Mouse (Mus musculus): Measurements from ENCODE around the gene Setd2. TPM values are rescaled to one million over a fixed set of nuclear protein-coding genes. Genes with fewer than 3 reads are reported as not detected.

Gene Setd2
- polyA plus RNA-seq, 1 experiment from 2014 or later: 36.3 TPM

DNA sequence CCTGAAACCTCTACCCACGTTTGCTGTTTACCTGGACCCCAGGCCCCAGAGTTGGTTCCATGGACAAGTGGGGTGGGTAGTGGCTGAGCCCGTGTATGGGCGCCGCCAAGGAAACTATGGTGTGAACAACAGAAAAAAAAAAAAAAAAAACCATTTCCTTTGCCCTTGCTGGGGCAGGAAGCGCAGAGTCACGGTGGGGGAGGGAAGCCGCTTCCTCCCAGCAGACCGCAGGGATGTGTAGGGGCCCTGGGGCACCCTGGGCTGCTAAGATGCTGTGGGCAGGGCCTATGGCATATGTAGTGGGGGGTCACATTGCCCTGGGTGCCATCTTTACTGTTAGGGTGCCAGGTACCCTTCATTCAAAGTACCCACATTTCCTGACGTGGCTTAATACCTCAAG lies 112.8 kb downstream of the Setd2 start:
- peaks cover 12% of the 10 kb centered on the region for H3K4me1 ChIP-seq (replicated peaks)
- 84% methylated on average over 9 of the region's 9 CpGs for WGBS
- no peak overlapping the region for H3K27ac ChIP-seq (replicated peaks)
- H3K9ac ChIP-seq: no peak overlapping the region
- no peaks in the 10 kb centered on the region for H3K36me3 ChIP-seq
- no peak overlapping the region for H3K4me2 ChIP-seq
- ATAC-seq (ENCODE audit: low read depth): no peak
- H3K27me3 ChIP-seq: no peaks in the 10 kb centered on the region
- H3K9me3 ChIP-seq: no peaks in the 10 kb centered on the region
- H3K4me3 ChIP-seq: no peak overlapping the region

DNA sequence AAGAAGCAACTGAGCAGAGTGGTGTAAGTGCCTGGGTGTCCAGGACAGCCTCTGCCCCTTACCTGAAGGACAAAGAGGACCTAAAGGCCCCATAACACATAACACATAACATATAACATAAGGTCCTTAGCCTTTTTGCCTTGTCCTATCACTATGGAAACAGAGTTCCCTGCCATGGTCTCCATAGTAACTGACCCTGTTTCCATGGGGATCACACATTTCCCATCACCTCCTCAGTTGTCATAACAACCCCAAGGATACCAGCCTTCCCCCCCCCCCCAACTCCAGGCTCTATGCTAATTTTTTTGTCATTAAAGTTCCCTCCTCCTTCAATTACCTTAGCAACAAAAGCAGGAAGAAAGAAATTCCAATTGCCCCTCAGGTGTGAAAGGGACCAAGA lies 117.4 kb downstream of the Setd2 start:
- peak overlapping the region; percentile 52; the same call in 1 of the 2 replicates for H3K27ac ChIP-seq (replicated peaks)
- H3K36me3 ChIP-seq: no peaks in the 10 kb centered on the region
- no peaks in the 10 kb centered on the region for H3K9me3 ChIP-seq
- peaks cover 48% of the 10 kb centered on the region for H3K4me1 ChIP-seq (replicated peaks)
- H3K4me2 ChIP-seq: no peak overlapping the region
- ATAC-seq (ENCODE audit: low read depth): no peak
- no peak overlapping the region for H3K4me3 ChIP-seq
- peaks cover 34% of the 10 kb centered on the region for H3K27me3 ChIP-seq
- H3K9ac ChIP-seq: no peak overlapping the region

DNA sequence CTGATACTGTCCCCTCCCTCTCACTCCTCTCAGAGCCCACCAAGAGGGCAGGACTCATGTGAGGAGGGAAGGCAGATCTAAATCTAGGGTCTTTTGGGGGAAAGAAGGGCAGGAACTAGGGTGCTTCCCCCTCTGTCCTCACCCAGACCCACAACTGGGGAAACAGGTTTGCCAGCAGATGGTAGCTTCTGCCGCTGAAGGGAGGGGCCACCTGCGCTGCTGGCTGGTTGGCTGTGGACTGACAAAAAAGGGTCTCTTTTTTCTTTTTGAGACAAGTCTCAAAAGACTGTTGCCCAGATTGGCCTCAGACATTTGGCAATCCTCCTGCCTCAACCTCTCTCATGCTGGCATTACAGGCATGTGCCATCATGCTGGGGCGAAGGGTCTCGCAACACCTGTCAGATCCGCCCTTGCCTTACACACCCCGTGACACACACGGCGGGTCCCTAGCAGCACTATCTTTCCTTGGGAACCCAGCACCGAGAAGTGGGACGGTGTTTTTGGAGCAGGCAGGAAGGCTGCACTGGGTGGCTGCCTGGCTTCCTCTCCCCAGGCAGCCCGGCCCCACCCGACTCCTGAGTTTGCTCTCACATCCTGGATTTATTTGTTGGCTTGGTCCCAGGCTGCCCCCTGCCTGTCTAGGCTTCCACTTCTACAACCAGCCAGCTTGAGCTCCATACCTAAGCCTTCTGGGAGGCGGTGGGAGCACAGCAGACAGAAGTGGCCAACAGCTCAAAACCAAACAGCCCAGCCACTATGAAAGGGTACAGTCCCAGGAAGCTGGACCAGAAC lies 119.7 kb downstream of the Setd2 start:
- Histone ChIP-seq H3K4me3 (peak overlapping the region; percentile 71; the same call in 1 of the 2 replicates), H3K27ac (replicated peaks) (no peak overlapping the region), H3K4me2 (peak overlapping the region; percentile 99), H3K9me3 (no peaks in the 10 kb centered on the region), H3K27me3 (peaks cover 34% of the 10 kb centered on the region), H3K9ac (0 out of 2 replicates have a peak overlapping the region, but pooled peaks have one; percentile 41), H3K4me1 (replicated peaks) (peaks cover 58% of the 10 kb centered on the region), H3K36me3 (no peaks in the 10 kb centered on the region)
- no peak for ATAC-seq (ENCODE audit: low read depth)
- WGBS: 36% methylated on average over 13 of the region's 13 CpGs

DNA sequence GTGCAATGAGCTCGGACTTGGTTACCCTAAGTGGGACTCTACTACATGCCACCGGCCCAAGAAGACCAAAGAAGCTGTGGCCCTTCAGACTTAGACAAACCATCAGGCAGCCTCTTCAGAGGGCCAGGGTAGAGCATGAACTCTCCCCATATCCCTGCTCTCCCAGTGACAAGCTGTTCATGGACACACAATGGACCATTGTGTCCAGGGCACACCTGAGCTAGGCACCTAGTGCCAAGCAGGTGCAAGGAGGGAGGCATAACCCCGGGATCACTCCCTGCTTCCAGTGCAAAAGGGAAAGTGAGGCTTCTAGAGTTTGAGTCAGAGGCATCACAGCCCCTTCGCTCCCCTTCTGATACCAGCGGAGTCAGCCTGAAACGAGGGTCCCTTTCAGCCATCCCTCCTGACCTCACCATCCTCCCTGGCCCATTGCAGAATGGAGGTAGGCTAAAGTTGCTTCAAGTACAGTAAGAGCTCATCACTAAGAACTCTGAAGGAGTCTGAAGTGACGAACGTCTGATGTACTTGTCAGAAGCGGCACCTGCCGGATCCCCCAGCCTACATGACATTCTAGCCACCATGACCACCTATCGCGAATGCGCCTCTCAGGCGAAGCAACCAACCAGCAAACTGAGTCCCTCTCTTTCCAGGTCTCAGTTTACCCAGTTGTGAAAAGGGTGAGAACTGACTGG lies 120.7 kb downstream of the Setd2 start:
- Histone ChIP-seq H3K4me2 (peak overlapping the region; percentile 99), H3K27me3 (peaks cover 34% of the 10 kb centered on the region), H3K4me1 (replicated peaks) (peaks cover 68% of the 10 kb centered on the region), H3K36me3 (no peaks in the 10 kb centered on the region), H3K27ac (replicated peaks) (no peak overlapping the region), H3K9me3 (no peaks in the 10 kb centered on the region), H3K9ac (peak overlapping the region; percentile 78), H3K4me3 (peak overlapping the region; percentile 71)
- 24% methylated on average over 14 of the region's 14 CpGs for WGBS
- no peak for ATAC-seq (ENCODE audit: low read depth)

DNA sequence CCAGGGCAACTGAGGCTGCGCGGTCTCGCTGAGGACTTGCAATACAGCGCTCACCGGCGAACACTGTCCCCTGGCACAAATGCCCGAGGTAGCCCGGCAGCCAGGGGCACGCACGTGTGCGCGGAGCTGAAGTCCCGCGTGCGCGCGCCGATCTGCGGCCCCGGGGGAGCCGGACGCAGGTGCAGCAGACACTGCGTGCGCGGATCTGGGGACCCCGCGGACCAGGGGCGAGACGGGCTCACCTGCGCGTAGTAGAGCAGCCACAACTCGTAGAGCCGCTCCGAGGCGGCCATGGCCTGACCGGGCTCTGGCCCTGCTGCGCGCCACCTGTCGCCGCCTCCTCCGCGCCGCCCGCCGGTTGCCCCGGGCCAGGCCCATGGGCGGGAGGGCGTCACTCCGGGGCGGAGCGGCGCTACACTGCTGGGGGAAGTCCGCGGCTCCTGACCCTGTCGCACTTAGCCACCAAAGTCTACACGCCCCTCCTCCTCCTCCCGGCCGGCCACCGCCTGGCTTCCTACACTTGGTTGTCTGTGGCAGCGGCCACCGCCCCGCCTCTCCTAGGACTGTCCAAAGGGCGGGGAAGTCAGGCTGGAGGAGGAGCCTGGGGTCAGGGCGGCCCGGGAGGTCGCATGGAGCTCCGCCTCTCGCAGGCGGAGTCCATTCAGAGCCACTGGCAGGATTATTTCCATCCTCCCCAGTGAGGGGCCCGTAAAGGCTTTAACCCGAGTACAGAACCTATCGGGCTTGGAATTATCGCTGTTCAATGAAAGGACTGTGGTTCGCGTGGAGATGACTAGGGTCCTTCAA lies 121.5 kb downstream of the Setd2 start, which contains the start of gene Nbeal2:
TSS of gene Nbeal2 (minus strand) at position 507 of the 807 bp plus-strand sequence.
- Histone ChIP-seq H3K9ac (peak within 1 kb of the TSS; percentile 78), H3K36me3 (no peaks in the 10 kb centered on the region), H3K9me3 (no peaks in the 10 kb centered on the region), H3K4me1 (replicated peaks) (peaks cover 69% of the 10 kb centered on the region), H3K4me3 (peak within 1 kb of the TSS; percentile 71), H3K4me2 (peak within 1 kb of the TSS; percentile 99), H3K27me3 (peaks cover 34% of the 10 kb centered on the region), H3K27ac (replicated peaks) (peak within 1 kb of the TSS; percentile 19)
- peak; percentile 24 for ATAC-seq (ENCODE audit: low read depth)
- WGBS: under 1% methylated on average over 67 of the region's 75 CpGs

DNA sequence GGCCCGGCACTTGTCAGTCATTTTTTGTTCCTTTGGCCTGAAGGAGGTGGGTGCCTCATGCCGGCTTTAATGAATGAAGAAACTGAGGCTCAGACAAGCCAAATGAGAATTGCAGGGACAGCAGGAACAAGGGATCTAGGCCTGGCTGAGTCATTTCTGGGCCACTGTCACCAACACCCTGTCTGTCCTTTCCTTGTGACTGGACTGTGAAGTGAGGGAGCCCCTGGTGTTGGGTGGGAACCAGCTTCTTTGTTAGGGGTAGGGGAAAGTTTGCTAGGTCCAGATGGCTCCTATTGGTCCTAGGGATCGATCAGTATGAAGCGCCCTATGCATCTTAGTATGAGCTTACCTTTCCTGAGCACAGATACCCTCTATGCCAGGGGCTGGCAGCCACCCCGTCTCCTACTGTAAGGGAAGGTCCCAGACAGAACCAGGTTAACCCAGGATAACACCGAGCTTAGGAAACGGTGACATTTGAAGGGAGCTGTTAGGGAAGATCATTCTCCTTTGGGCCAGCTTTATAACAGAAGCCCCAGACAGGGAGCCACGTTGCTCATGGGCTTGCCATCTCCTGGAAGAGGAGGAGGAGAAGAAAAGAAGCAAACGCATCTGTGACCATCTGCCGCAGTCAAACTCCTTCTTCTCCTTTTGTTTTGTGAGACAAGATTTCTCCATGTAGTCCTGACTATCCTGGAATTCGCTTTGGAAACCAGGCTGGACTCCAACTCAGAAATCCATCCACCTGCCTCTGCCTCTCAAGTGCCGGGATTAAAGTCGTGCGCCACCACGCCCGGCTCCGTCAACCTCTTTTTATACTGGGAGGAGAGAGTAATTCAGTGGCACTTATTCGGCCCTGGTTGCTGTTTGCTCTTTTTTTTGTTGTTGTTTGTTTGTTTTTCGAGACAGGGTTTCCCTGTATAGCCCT lies 122.6 kb downstream of the Setd2 start:
- peak overlapping the region; percentile 71 for H3K4me3 ChIP-seq
- no peaks in the 10 kb centered on the region for H3K9me3 ChIP-seq
- no peaks in the 10 kb centered on the region for H3K36me3 ChIP-seq
- peaks cover 34% of the 10 kb centered on the region for H3K27me3 ChIP-seq
- H3K4me2 ChIP-seq: peak overlapping the region; percentile 99
- no peak for ATAC-seq (ENCODE audit: low read depth)
- 0 out of 2 replicates have a peak overlapping the region, but pooled peaks have one; percentile 19 for H3K27ac ChIP-seq (replicated peaks)
- 81% methylated on average over 19 of the region's 19 CpGs for WGBS
- peak overlapping the region; percentile 78 for H3K9ac ChIP-seq
- H3K4me1 ChIP-seq (replicated peaks): peaks cover 60% of the 10 kb centered on the region

DNA sequence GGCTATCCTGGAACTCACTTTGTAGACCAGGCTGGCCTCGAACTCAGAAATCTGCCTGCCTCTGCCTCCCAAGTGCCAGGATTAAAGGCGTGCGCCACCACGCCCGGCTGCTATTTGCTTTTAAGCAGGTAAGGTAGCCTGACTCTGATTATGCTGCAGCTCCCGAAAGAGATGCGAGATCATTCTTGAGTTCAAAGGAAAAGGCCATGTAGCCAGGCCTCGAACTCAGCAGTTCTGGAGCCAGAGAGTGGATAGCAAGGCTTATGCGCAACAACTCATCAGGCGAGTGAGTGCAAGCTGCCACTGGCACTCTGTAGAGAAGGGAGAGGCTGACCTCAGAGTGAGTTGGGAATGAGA lies 123.2 kb downstream of the Setd2 start:
- Histone ChIP-seq H3K27ac (replicated peaks) (peak overlapping the region; percentile 81), H3K27me3 (peaks cover 31% of the 10 kb centered on the region), H3K4me3 (peak overlapping the region; percentile 69), H3K4me1 (replicated peaks) (peaks cover 54% of the 10 kb centered on the region), H3K4me2 (peak overlapping the region; percentile 65), H3K9me3 (no peaks in the 10 kb centered on the region), H3K9ac (peak overlapping the region; percentile 63), H3K36me3 (no peaks in the 10 kb centered on the region)
- peak; percentile 8 for ATAC-seq (ENCODE audit: low read depth)
- WGBS: 84% methylated on average over 10 of the region's 10 CpGs

DNA sequence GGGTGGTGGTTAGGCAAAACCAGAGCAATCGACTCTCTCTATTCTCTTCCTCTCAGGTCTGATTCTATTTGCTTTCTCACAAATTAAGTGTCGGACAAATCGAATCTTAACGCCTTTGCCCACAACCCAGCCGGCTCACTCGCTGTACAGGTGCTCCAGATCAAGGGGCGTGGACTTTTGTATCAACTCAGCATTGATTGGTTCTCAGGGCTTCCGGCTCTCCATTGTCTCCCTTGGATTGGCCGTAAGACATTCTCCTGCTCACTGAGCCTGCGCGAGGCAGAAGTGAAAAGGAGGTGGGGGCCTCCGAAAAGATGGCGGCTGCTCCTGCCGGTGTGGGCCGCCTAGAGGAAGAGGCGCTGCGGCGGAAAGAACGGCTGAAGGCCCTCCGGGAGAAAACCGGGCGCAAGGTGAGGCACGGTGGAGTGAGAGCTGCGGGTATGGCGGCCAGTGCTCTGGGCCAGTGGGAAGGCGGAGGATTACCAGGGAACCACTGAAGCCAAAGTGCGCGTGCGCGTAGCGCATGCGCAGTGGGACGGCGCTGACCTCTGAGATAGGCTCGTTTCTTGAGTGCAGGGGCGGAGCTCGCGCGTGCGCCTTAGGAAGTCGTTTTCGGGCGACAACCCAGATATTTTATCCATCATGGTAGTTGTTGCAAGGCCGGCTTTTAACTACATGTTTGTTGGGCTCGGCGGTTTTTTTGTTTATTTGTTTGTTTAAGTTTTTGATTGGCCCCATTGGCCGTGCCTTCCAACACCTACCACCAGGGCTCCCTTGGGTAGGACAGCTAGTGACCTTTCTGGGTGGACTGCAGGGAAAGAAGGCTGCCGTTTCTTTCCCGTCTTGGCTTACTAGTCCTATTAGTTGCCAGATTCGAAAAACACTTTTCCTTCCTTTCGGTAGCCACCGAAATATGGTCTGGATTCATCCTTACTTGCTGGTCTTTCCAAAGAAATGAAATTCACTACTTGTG lies 124.1 kb downstream of the Setd2 start, which contains the start of gene Ccdc12:
TSS of gene Ccdc12 (plus strand) at position 255 of the 973 bp plus-strand sequence.
- peak within 1 kb of the TSS; percentile 96 for H3K27ac ChIP-seq (replicated peaks)
- no peaks in the 10 kb centered on the region for H3K36me3 ChIP-seq
- peaks cover 22% of the 10 kb centered on the region for H3K27me3 ChIP-seq
- peaks cover 54% of the 10 kb centered on the region for H3K4me1 ChIP-seq (replicated peaks)
- H3K4me2 ChIP-seq: peak within 1 kb of the TSS; percentile 66
- H3K9ac ChIP-seq: peak within 1 kb of the TSS; percentile 89
- WGBS: under 1% methylated on average over 52 of the region's 52 CpGs
- ATAC-seq (ENCODE audit: low read depth): peak; percentile 98
- peak within 1 kb of the TSS; percentile 69 for H3K4me3 ChIP-seq
- H3K9me3 ChIP-seq: no peaks in the 10 kb centered on the region

DNA sequence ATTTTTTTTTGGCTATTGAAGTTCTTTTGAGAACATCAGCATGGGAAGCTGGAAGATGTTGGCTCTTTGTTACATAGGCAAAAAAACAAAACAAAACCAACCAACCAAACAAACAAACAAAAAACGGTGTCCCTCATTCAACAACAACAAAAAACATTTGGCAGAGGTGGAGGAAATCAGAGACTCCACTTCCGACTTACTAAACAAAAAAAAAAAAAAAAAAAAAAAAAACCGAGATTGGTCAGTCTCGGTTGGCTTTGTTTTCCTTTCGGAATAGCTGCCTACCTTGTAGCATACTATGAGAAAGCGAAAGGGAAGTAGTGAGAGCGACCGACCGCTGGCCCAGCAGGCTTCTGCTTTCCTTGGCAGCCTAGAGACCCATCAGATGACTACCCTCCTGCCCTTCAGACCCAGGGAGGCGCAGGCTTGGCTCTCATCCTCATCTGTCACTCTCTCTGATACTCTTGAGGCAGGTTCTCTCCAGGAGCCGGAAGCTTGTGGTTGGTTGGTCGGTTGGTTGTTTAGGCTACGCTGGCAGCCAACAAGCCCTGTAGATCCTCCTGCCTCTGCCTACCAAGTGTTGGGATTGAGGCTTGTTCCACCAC lies 125.2 kb downstream of the Setd2 start:
- H3K4me1 ChIP-seq (replicated peaks): peaks cover 43% of the 10 kb centered on the region
- H3K27me3 ChIP-seq: peaks cover 11% of the 10 kb centered on the region
- H3K9ac ChIP-seq: peak overlapping the region; percentile 89
- peak overlapping the region; percentile 66 for H3K4me2 ChIP-seq
- no peak for ATAC-seq (ENCODE audit: low read depth)
- H3K9me3 ChIP-seq: no peaks in the 10 kb centered on the region
- WGBS: 81% methylated on average over 13 of the region's 13 CpGs
- H3K4me3 ChIP-seq: peak overlapping the region; percentile 69
- no peaks in the 10 kb centered on the region for H3K36me3 ChIP-seq
- H3K27ac ChIP-seq (replicated peaks): no peak overlapping the region

DNA sequence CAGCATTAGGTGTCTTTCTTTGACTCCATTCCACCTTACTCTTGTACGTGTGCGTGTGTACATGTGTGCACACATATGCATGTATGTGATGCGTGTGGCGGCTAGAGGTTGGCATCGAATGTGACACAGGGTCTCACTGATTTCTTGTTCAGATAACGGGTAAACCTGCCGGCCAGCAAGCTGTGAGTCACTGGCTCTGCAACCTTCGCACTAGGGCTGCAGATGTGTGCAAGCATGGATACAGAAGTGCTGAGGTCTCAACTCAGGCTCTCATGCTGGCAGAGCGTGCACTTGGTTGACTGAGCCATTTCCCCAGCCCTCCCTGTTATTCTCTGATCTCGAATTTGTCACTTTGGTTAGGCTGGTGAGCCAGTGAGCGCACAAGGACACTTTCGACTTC lies 127.1 kb downstream of the Setd2 start:
- H3K27ac ChIP-seq (replicated peaks): no peak overlapping the region
- no peaks in the 10 kb centered on the region for H3K27me3 ChIP-seq
- no peaks in the 10 kb centered on the region for H3K36me3 ChIP-seq
- H3K4me1 ChIP-seq (replicated peaks): peaks cover 35% of the 10 kb centered on the region
- H3K4me2 ChIP-seq: no peak overlapping the region
- 95% methylated on average over 12 of the region's 12 CpGs for WGBS
- H3K9ac ChIP-seq: no peak overlapping the region
- H3K4me3 ChIP-seq: no peak overlapping the region
- H3K9me3 ChIP-seq: no peaks in the 10 kb centered on the region
- no peak for ATAC-seq (ENCODE audit: low read depth)
